Mouse (Mus musculus): Measurements from ENCODE around the gene Cyb5d1.
"Not testable (repeated sequence)": the region's sequence is repeated elsewhere in the genome, so short reads cannot be mapped to it uniquely, and the experiment has no call there.

Gene Cyb5d1

DNA sequence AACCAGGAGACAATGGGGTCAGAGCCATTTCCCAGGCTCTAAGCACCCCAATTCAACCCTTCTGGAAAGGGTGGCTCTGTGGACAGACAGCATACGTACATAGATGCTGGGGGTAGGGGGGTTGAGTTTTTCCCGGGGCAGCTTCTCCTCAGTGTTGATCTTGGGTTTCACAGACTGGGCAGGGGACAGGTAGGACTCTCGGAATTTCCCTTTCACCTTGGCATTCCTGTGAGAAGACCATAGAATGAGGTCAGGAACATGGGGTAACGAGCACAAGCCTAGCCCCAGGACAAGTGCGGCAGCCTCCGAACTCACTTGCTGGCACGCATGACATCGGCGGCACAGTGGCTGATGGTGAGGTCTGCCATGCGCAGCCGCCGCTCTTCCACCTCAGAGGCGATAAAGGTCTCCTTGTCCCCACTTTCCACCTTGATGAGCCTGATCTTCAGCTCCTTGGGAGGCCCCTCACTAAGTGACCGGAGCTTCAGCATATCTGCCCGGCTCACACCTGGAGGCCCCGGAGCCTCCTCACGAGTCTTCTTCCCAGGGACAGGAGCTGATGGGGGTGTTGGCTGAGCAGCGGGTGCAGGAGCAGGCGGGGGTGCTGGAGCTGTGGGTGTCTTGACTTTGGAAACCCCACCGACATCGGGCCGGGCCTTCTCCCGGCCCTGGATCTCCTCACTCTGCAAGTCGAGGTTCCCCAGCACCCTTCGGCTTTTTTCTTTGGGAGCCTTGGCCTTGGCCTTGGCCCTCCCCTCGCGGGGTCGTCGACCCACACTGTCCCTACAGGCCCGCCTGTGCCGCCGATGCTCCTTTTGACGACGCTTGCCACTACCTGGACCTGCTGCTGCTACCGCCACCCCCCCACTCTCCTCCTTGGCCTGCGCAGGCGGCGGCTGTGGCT, 8.5 kb upstream of the Cyb5d1 start:
- DNase-seq: peak in 1 of 2 experiments; percentile 6

DNA sequence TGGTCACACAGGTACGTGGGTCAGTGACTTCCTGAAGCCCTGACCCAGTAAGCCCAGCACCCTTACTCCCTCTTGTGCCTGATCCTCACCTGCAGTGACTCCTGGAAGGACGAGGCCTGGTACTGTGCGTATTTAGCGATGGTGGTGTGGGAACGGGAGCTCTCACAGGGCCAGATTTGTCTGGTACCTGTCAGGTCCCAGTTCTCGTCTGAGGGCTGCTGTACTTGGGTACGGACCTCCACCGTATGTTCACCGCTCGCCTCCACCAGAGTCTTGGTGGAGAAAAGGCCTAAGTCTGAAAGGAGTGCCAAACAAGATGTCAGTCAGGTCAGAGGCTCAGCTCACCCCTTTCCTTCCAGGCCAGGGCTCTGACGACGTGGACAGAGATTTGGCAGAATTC, 6.6 kb upstream of the Cyb5d1 start:
- peak in 1 of 2 experiments; percentile 9 for DNase-seq

DNA sequence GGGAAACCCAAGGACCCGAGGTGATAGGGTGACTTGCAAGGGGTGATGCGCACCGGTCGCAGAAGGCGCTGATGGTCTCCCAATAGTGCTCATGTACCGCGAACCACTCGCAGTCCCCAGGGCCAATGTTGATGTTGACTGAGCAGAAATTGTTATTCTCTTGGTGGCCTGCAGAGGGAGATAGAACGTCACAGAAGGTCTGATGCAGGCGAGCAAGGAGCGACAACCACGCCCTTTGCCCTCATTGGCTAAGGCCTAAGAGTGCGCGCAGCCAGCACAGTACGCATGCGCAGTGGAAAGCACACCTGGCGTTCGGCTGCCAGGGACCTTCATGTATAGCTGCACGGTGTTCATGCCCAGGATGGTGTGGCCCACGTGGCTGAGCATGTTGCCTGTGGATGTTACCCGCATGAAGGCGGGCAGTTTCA, 5.8 kb upstream of the Cyb5d1 start:
- peak; percentile 90 to 94 for DNase-seq

DNA sequence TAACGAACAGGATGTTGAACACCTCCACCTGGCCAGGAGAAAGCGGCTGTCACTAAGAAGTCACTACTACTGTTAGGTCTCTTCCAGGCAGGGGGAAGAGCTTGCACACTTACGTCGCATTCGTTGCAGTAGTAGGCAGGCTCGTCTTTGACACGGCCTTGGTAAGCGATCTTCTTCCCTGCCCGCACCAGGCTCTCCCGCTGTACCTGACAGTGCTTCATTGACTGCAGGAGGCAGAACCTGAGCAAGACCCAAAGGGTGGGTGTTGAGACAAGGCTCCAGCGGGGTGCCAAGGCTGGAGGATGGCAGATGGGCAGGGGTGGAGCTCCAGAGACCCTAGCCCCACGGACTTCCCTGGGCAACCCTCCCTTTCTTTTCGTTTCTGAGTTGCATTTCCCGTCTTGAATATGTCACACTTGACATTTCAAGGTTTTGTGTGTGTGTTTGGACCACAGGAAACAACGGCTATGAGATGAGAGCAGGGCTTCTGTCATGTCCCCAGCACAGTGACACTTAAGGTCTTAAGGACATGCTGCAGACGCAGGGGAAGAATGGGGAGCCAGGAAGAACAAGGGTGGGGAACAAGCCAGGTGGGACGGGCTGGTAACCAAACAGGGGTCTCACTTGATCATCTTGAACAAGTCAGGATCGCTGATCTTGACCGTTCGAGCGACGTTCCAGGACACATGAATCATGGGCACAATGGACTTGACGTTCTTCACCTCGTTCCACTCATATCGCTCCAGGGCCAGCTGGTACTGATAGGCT, 4.8 kb upstream of the Cyb5d1 start:
- DNase-seq: peak in 1 of 2 experiments; percentile 11

DNA sequence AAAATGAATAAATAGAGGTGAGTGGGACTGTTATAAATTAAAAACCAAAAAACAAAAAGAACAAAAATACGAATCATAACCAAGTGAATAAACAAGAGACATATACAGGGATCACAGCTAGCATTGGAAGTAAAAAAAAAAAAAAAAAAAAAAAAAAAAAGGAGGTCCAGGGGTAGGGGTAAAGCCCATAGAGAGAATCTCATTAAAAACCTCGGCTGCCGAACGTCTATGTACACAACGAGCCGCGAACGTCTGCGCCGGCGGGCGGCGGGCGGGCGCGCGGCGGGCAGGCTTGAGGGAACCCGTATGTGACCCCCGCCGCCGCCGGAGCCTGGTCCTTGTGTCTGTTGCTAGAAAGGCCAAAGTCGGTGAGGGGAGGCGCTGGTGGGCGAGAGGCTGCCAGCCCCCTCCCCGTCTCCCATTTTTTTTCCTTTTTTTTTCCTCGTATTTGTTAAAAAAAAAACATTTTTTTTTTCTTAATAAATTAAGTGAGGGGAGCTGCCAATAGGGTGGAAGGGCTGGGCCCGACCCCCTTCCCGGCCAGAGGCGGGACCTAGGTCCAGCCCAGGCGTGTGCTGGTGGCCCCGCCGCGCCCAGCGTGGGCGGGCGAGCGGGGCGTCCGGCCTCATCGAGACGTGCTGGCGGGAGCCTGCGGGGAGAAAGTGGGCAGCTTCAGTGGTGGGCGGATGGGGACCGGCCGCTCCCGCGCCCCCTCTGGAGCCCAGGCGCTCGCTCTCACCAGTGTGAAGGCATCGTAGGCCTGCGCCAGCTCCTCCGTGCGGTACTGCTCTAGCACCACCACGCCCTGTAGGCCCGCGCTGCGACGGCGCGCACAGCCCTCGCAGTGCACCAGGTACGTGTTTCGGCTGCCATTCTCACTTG, 4.0 kb upstream of the Cyb5d1 start:
- peak in 1 of 2 experiments; percentile 6 for DNase-seq

DNA sequence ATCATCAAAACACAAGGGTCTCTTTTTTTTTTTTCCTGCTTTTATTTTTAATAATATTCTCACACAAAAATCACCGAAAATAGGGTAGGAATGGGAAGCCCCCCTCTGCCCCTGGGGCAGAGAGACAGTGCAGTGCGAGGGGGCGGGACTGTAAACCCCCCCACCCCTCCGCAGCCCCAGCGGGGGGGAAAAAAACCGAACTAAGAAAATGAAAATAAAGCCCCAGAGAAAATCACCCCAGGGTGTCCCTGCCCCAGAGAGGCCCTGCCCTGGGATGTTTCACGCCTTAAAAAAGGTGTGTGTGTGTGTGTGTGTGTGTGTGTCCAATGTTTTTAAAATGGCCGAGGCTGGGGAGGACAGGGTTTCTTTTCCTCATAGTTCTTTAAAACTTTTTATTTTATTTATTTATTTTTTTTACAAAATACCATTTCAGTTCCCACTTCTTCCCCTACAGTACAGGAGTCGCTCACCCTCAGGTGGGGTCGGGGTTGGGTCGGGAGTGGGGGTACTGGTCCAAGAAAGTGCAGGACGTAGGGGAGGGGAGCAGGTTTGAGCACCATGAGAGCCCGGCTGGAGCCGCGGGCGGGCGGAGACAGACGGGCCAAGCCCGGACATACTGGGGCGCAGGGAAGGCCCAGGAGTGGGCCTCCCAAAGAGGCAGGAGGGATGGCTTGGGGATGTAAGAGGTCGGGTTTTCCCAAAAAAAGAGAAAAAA, 3.2 kb upstream of the Cyb5d1 start:
- DNase-seq: no peak

DNA sequence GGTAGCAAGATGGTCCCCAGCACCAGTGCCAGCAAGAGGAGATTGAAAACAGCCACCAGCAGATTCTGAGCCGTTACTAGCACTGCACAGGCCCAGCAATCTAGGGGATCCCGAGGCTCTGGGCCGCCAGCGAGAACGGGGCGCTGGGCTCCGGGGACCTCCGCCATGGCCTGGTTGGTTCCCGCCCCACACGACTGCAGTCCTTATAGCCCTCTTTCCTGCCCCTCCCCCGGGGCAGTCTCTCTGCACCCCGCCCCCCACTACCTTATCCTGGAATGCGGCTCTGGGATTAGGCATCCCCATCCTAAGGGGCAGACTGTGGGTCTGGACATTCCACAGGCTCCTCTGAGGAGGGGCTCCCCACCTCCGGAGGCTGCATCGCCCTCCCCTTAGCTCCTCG, 2.6 kb upstream of the Cyb5d1 start, which contains the start of gene Tmem88:
Gene Tmem88 (minus strand): TSS at position 176 of the 400 bp plus-strand sequence.
- peak in 1 of 2 experiments; percentile 27 for DNase-seq

DNA sequence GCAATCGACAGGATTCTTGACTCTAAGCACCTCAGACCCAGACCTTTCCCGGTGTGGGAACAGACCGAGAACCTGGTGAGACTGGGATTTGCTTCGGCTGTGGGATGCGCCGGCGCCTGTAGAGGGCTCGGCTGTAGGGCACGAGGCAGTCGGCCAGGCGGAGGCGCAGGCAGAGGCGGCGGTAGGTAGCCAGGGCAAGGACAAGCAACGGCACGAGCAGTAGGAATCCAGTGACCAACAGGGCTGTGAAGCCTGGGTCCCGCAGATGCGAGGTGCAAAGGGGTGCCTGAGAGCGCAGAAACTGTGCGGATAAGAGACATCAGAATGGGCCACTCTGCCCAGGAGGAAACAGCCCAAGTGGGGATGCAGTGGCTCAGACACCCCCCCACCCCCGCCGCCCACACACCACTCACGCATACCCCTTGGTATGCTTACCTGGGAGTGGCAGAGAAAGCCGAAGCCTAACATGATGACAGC, 2.2 kb upstream of the Cyb5d1 start:
- DNase-seq: peak in 1 of 2 experiments; percentile 24

DNA sequence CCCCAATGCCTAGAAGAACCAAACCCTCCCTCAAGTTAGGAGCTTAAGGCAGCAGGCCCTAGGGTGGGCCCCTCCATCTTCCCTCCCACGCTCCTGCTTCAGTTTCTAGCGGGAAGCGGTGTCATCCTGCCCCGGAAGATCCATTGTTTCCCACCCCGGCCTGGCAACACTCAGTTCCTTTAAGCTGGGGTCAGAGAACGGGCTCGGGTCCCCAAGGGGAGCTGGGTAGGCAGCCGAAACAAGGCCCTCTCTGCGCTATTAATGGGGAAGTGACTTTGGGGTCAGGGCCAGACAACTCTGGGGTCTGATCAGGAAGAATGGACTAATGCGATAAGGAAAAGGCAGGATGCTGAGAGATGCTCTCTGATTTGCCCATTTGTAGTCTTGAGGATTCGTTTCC, 1.3 kb upstream of the Cyb5d1 start:
- DNase-seq: peak in 1 of 2 experiments; percentile 60

DNA sequence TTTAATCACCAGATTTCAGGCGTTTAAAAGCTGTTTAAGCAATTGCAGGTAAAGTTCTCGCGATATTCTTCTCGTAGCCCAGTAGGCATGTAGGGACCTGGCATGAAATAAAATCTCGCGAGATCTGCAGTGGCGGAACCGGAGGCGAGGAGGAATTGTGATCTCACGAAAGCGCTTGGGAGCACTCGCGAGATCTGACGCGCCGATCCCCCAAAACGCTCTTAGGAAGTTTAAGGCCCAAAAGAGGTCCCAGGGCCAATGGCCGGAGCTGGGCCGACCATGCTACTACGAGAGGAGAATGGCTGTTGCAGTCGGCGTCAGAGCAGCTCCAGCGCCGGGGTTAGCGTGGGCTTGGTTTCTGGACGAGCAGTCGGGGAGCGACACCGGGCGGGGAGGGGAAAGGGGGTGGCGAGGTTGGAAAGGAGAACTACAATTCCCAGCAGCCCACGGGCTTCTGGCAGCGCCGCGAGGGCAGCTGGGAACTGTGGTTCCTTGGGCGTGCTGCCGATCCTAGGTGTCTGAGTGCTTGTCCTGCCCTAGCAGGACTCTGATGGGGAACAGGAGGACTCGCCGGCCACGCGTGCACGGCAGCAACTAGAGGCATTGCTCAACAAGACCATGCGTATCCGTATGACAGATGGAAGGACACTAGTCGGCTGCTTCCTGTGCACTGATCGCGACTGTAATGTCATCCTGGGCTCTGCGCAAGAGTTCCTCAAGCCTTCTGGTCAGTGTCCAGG, 373 bp upstream of the Cyb5d1 start:
- DNase-seq: peak; percentile 97 to 98

DNA sequence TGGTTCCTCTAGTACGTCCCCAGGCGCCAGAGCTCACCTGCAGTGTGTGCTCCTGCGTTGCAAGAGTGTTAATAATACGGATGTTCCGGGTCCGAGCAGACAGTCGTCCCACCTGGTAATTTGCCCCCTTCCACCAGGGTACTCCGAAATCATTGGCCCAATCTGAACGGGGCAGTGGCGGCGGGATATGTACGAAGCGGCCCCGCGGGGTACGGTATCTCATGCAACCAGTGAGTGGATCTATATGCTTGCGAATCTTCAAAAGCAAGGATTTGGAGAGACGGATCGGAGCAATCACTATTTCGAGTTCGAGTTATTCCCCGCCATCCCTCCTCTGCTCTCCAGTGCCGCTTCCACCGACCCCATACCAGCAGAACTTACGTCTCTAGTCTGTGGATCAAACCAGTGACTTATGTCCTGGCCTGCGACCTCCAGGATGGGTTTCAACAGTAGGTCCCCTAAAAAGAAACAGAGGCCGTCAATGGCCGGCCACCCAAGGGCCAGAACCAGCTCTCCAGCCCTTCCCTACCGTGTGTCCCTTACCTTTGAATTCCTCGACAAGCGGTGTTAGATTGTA, 752 bp downstream of the Cyb5d1 start:
- DNase-seq: not testable (repeated sequence)

DNA sequence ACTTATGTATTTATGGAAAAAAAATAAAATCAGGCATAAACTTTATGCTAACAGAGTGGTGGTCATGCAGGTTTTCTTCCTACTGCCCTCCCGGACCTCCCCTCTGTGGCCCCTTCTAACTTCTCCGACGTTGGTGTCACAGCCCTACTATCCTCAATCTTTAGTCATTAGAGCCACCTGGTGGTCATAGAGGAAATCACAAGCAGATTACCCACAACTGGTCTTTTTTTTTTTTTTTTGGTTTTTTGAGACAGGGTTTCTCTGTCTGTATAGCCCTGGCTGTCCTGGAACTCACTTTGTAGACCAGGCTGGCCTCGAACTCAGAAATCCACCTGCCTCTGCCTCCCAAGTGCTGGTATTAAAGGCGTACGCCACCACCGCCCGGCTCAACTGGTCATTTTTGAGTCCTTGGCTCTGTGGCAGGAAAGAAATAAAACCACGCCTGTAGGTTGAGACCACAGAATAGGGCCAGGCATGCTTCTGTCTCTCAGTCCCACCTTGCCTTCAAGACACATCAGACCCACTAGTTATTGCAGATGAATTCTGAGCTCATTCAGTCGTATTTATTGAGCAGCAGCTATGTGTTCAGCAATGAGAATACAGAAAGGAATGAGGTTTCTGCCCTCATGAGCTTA, 4.9 kb downstream of the Cyb5d1 start:
- DNase-seq: peak; percentile 18 to 75

DNA sequence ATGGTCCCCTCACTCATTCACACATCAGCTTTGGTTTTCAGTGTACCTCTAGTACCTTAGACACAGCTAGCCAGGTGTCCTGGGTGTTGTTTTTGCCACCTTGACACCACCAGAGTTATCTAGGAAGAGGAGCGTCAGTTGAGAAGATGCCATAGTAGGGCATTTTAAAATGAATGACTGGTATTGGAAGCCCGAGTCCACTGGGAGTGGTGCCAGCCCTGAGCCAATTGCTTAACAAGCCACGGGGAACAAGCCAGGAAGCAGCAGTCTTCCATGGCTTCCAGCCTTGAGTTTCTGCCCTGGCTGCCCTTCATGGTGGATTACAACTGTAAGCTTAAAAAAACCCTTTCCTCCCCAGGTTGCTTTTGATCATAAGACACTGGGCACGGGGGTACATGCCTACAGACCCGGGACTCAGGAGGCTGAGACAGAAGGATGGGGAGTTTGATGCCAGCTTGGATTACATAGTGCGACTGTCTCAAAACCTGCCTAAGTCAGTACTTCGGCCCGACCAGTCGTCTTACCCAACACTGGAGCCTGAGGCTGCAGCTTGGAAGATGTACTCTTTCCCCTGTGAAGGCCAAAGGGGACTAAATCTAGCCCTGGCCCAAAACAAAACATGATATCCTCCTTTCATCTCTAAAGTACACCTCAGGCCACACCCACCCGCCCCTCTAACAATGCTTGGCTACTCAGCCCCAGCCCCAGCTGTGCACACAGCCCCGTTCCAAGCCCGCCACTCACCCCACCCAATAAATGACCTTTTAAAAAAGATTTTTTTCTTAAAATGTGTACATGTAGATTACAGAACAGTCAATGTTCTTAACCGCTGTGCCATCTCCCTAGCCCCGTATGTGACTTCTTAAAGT, 5.7 kb downstream of the Cyb5d1 start:
- DNase-seq: peak in 1 of 2 experiments; percentile 25

DNA sequence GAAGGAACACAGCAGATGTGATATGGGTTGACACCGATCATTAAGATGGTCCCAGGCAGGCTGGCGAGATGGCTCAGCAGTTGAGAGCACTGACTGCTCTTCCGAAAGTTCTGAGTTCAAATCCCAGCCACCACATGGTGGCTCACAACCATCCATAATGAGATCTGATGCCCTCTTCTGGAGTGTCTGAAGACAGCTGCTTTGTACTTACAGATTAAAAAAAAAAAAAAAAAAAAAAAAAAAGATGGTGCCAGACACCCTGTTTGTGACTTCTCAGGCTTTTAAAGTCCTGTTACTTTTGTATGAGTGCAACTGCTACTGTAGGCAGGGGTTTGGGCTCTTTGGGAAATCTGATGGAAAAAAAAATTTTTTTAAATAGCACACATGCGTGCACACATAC, 6.8 kb downstream of the Cyb5d1 start:
- DNase-seq: no peak

DNA sequence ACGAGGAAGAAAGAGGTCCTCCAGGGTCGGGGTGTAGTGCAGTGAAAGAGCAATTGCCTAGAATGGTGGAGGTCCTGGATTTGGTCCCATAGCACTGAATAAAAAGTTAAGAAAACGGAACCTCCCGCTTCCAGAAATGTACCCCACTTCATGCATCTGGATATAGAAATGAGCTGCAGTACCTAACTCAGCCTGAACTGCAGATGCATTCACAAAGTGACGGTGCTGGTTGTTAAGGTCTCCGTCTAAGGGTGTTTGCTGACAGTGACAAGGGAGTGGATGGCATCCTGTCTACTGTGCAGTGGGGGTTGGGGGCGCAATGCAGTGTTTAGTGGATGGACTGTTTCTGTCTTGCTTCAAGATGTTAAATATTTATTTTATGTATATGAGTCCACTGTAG, 8.7 kb downstream of the Cyb5d1 start:
- no peak for DNase-seq

DNA sequence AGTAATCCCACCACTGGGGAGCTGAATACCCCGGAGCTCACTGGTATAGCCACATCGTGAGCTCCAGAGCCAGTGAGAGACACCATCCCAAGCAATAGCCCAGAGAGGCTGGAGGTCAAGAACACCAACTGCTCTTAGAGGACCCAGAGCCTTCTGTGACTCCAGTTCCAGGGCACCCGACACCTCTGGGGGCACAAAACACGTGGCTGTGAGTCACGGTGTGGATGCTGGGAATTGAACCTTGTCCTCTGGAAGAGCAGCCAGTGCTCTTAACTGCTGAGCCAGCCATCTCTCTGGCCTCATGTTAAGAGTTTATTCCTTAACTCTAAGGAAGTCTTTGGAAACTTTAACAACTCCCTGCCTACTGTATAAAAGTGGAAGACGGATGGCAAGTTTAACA, 10.5 kb downstream of the Cyb5d1 start:
- DNase-seq: no peak

DNA sequence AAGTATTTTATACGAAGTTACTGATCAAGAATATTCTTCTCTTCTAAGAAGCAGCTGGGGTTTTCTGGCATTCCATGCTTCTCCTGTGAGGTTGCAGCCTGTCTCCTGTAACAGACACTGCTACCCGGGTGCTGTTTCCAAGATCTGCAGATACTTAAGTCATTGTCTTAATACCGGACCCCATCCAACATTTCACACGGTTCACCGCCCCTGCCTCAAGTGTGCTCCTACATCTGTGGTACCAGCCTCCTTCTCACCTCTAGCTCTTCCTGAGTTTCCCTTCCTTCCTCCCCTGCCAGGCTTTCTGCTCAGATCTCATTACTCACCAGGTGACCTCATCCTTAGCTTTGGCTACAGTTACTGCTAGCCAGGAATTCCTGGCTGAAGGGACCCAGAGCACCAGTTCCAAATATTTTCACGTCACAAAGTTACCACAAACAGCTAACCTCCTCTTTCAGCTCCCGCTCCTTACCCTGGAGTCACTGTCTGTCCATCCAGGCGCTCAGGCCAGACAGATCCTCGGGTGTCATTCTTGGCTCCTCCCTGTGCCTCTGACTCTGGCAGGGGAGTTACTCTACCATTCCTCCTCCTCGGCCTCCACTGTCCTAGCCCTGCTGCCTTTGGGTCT, 12.8 kb downstream of the Cyb5d1 start:
- no peak for DNase-seq

DNA sequence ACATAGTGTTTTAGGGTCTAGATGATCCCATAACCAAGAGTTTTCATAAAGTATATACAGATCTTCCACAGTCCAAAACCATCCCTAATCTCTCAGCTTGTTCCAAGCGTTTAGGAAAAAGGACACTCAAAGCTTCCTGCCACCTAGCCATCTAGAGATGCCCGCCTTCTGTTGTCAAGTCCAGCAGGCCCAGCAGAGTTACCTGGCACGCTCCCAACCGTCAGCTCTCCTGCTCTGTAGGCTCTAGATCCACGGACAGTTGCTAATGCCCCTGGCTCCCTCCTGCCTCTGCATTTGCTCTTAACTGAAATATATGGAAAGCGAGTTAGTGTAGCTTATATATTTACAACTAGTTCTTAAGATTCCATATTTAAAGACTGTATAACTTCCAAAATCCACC, 14.1 kb downstream of the Cyb5d1 start:
- no peak for DNase-seq

DNA sequence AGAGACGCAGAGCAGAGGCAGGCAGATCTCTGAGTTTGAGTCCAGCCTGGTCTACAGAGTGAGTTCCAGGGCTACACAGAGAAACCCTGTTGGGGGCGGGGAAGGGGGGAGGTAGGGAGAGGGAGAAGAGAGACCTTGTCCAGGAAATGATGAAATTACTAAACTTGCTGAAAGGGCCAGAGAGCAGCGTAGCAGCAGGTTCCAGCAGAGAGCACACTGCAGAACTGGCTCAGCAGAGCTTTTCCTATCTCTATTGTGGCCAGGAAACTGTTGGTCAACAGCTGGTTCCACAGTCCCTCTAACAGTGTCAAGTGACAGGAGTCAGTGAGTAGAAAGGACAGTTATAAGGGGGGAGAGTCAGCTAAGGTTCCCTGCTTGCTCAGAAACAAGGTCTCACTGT, 15.8 kb downstream of the Cyb5d1 start:
- DNase-seq: no peak

Data from lung, adult 18-20 months (tissue).